Mouse (Mus musculus): ENCODE measurements at regions not wholly inside any gene's neighbourhood (a gene's known extent, or its start where the extent isn't known, plus 50 kb on each side); places are given as distances from the start of the nearest gene placed in this dataset.

DNA sequence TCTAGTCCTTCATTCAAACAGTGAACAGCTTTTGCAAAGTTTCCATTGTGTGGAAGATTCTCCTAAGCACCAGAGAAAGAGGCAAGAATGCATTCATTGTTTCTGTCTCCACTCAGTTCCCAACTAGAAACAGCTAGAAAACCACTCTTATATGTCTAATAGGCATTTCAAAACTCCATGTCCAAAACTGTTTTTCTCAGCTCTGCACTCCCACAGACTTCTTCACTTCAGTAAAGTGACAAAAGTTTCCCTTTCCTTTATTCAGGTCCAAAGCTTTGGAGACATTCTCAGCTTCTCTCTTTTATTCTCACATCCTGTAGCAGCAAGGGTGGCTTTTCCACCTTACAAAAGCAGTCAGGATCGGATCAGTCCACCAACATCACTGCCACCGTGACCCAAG, 166.0 kb downstream of the Mreg start:
- DNase-seq (ENCODE audit: low spot score in 2 of 2): no peak

DNA sequence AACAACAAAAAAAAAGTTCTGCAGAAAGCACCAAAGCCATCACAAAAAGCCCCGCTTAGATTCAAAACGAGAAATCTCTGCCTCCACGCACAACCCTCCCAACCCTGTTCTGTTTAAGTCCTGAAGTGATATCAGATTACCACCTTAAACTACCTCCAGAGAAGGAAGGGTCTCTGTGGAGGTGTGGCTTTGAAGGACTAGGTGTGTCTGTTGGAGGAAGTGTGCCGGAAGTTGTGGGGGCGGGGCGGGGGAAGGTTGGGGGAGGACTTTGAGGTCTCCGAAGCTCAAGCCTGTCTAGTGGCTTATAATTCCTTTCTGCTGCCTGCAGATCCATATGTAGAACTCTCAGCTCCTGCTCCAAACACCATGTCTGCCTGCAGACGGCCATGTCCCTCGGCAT, 173.6 kb downstream of the Mreg start:
- DNase-seq (ENCODE audit: low spot score in 2 of 2): no peak

DNA sequence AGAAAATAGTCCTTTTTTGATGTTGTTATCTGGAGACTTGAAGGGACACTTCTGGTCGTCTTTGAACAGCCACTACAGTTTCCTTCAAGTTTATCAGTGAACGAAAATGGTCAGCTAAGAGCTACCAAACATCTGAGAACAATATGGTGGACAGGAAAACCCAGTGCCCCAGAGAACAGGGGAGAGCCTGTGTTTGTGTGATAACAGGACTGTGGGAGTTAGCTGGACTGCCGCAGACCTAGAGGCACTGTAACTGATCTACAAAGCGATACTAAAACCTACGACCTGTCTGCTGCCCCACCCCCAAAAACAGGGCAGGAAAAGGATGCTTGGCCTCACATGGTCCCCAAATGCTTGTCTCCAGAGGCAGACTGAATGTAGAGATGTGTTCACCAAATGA, 175.5 kb downstream of the Mreg start:
- DNase-seq (ENCODE audit: low spot score in 2 of 2): no peak

DNA sequence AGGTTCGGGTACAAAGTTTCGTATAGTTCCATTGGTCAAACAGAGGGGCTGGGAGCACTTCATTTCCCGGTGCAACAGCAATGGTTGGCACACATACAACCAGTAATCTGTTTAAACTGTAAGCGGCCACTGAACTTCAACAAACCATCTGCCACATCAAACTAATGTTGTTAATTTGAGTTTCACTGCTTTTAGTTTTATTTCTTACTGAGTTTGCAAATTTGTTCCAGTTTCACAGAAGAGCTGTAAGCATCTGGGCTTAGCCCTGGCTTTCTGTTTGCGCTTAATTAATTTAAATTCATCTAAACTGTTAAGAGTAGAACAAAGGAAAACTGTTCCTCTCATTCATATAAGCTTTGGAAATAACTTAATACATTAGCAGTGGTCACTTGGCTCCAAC, 176.0 kb downstream of the Mreg start:
- DNase-seq (ENCODE audit: low spot score in 2 of 2): no peak

DNA sequence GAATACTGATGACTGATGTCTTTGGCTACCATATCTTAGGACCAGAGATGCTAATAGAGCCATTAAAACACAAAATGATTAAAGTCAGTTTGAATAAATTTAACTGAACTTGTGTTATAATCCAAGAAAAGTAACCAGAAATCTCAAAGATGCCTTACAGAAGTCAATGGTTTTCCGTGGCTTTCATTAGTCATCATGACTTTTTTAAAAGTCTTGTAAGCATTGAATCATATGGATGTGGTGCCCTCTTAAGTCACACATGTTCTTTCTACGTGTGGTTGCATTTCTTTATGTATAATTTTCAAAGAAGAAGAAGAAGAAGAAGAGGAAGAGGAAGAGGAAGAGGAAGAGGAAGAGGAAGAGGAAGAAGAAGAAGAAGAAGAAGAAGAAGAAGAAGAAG, 178.2 kb downstream of the Mreg start:
- DNase-seq (ENCODE audit: low spot score in 2 of 2): no peak

DNA sequence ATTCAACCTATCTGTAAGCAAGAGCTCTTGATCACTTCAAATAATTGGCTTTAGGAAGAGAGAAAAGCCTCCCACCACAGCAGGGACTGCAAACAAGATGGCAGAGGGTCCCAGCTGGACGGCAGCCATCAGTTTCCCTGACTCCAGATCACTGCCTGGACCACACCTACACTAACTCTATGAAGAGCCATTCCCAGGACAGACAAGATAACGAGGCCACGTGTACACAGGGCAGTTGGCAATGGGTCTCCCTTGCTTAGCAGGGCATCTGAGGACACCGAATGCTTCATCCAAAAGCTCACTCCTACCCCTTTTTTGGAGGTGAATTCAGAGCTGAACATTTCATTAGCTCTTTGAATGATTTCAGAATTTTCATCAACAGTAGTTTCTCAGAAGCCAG, 179.9 kb downstream of the Mreg start:
- DNase-seq (ENCODE audit: low spot score in 2 of 2): no peak

DNA sequence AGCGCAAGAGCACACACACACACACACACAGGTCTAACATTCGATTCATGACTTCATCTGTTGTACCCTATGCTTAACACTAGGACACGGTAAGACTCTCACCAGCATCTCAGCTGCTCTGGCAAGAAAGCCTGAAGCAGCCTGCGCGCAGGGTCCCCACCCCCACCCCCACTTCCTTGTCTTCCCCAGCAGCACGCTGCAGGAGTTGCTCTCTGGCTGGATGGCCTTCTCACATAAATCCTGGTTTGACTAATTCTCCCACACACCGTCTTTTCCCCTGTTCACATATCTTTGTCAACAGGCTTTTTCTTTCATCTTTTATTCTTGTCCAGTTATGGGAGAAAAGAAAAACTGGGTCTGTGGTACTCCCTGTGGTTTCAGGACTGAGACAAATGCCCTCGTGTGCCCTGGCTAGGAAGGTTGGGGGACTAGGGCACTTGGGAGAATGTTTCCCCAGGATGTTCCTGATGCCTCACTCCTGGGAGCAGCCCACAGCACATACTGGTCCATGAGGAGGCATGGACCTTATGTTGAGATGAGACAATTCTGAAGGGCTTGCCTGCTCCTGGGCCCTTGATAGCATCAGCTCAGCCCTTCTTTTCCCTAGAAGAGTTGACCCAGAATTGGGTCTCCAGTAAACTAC, 181.2 kb downstream of the Mreg start:
- no peak for DNase-seq (ENCODE audit: low spot score in 2 of 2)

DNA sequence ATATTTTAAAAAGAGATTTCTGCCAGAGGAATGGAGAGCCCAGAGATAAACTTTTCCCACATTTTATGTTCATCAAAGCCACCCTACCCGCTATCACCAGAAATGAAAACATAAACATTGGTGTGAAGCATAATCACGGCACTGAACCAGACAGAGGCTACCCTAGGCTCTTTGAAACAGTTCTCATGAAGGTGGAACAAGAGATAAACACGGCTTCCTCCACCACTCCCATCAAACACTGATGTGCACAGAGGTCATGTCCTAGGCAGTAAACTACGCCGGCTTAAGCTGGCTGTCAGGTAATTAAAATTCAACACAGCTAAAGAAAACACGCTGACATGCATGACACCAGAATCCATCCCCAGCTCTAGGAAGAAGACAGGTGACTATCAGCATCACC, 182.5 kb downstream of the Mreg start:
- no peak for DNase-seq (ENCODE audit: low spot score in 2 of 2)

DNA sequence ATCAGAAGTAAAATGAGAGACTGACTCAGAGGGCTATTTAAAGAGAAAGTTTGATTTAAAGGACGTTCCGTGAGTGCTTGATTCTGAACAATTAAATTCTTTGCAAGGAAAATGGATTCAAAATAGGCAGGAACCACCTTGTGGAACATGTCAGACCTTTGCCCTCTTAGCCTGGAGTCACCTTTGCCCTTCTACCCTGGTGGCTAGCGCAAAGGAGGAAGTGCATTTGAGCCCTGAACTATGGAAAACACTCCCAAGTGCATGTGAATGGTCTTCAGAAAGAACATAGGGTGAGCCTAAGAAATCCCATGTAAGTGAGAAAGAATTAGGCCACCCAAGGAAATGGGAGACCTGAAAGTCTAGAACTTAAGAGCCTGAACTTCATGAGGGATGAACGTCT, 185.2 kb downstream of the Mreg start:
- no peak for DNase-seq (ENCODE audit: low spot score in 2 of 2)

DNA sequence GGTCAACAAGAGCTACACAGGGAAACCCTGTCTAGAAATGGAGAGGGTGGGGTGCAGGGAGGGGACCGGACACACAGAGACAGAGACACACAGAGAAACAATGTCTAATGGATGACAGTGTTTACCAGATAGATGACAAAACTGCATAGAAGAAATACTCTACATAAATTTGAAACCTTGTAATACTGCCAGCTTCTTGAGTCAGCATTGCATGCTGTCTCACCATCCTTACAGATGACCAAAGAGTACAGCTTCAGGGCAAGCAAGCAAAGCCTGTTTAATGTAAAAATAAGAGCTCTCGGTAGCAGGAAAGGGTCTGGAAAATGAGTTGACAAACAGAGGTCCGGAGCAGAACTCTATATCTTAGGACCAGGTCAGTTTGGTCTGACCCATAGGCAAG, 189.5 kb downstream of the Mreg start:
- DNase-seq (ENCODE audit: low spot score in 2 of 2): no peak

DNA sequence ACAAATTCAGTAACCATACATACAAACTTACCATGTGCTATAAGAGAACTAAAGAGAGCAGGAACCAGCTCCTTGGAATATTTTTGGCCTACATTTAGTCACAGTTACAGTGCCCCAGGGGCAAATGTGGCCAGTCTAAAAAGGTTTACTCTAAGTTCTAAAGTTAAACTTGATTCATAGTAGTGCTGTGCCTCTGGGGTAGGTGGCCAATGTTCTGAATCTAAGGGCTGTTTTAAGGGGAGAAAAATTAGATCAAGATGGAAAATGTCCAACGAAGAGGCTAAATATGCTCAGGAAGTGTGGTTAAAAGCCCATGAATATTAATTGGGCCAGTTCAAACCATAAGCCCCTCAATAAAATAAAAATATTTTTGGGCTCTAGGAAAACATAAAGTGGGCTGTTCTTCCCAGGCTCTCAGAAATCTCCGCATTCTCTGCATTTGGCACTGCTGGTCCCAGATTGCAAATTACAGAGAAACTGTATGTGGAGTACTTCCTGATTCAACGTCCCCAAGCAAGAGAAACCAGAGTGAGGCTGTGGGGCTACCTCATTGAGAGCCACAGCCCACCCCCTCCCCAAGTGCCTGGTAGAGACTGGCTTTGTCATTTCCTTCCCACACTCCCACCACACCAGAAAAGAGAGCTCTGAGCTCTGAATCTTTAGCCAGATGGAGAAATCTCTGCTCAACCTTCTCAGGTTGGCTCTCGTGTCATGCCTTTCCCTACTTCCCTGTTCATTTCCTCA, 193.5 kb downstream of the Mreg start:
- DNase-seq (ENCODE audit: low spot score in 2 of 2): no peak

DNA sequence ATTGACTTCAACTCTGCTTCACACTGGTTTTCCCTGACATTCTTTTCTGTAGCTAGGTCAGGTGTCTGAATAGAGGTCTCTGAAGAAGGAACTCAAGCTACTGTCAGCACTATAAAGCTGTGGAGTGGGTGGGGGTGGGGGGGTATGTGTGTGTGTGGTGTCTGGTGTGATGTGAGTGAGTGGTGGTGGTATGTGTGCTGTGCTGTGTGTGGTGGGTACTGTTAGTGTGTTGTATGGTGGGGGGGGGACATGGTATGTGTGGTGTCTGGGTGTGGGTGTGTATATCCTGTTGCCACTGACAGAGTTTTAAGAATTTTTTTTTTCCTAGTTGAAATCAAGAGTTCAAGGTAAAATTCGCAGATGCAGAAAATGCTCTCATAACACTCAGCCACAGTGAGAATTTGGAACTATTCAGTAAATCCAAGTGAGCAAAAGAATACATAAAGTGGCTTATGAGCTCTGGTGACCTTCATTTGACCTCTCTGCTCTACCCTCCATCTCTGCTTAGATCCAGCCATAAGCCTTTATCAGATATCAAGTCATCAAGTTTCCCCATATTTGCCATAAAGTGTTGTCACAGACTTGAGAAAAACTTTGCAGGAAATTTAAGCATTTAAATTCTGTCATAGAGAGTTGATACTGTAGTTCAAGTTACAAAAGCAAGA, 194.2 kb downstream of the Mreg start:
- DNase-seq (ENCODE audit: low spot score in 2 of 2): no peak

DNA sequence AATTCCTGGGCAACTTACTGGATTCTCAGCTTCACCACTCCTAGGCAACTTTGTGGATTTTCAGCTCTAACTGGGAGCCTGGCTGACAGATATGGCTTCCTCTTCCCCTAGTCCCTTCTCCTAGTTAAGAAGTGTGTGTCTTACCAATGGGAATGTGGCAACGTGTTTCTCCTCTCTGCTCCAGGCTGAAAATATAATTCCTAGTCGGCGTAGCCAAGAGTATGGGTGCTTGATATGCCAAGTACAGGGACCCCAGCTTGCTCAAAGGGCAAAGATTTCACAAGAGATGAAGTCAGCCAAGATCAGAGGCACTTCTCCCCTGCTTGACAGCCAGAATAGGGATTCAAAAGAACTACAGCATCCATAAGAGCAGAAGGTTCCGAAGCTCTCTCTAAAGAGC, 196.6 kb downstream of the Mreg start:
- no peak for DNase-seq (ENCODE audit: low spot score in 2 of 2)

DNA sequence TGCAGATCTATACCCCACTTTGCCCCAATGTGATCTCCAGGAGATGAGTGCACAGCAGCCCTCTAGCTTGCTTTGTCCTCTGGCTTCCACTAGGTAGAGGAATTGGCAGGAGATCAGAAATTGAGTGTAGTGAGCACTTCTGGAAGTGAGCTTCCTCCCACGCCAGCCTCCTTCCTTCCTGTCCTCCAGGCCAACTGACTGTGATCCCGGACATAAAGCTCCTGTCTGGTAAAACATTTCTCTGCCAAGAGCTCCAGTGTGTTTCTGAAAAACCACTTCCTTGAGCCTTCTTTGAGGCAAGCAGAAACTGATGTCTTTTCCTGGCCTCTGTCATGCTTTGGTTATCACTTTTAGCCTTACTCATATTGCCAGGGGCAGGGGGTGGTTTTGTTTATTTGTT, 197.5 kb downstream of the Mreg start:
- DNase-seq (ENCODE audit: low spot score in 2 of 2): no peak

DNA sequence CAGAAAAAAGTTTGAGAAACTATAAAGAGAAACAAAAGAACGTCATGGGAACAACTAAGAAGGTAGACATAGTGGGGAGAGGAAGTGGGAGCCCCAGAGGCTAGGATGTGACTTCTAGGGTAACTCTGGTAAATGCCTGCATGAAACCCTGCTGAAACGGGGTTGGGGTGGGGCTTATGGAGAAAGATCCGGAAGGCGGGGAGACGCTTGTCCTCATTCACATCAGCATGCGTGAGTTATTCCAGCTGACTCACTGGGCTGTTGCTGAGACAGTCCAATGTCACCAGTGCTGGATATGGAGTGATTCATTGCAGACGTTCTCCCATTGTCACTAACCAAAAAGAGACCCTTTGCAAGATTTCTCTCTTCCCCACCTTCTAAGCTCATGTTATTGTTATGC, 198.2 kb downstream of the Mreg start:
- no peak for DNase-seq (ENCODE audit: low spot score in 2 of 2)

DNA sequence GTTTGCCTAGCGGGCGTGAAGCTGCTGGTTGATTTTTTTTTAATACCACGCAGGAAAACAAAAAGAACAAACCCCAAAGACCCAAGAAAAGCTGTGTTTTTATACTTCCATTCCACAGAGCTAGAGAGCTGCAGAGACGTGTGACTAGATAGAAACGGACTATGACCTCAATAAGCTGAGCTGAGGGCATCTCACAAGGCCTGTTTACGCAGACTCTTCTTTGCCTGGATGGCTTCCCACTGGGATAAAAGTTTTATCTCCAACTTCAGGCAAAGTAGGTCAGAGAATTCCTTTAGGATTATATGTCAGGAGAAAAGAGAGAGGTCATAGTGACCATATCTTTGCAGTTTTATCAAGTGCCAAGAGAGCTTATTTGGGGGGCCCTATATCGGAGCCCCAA, 199.4 kb downstream of the Mreg start:
- DNase-seq (ENCODE audit: low spot score in 2 of 2): no peak

DNA sequence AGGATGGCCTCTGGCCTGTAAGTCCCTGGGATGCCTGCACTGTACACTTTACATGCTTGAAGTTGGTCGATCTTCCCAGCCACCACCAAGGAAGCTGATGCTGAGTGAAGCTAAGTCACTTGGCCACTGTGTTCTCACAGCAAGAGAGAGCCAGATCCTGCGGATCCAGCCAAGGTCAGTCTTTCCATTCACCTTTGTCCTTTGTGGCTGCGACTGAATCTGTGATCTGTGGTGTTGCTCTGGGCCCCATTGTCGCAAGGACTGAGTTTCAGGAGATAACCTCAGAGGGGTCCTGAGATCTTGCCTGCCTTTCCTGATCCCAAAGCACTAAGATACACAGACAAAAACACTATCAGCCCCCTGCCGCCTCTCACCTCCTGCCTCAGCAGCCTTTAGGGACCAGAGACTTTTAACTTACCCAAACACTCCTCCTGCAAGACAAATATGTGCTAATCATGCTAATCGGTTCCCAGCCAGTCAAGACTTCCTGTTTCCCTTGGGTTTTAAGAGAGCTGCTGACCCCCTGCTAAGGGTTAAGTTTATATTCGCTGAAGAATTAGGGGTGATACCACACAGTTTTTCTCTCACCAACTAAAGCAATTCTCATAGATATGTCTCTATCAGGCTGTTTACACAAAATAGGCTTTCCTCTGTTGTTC, 202.7 kb downstream of the Mreg start:
- DNase-seq (ENCODE audit: low spot score in 2 of 2): no peak

DNA sequence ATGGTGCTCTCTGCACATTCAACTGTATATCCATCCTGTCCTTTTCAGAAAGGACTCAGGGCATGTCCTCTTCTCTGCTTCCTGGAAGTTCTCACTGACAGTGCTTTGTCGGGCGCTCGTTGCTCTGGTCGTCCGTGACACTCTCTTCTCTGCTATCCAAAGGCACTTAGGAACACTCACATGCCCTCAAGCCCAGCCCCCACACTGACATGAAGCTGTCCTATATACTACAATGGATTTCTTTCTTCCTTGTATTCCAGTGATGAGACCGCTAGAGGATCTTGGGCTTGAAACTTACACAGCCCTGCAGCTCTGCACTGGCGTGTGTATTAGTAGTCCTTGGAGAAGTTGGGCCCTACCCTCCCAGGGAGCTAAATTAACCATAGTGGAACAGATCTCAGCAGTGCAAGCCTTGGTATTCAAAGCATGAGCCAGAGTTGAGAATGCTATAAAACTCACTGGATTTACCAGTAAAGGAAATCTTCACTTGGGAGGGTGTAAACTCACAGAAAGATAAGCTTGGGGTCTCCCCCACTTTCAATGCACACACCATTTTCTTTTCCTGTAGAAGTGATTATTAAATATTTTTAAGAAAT, 205.3 kb downstream of the Mreg start:
- DNase-seq (ENCODE audit: low spot score in 2 of 2): no peak

DNA sequence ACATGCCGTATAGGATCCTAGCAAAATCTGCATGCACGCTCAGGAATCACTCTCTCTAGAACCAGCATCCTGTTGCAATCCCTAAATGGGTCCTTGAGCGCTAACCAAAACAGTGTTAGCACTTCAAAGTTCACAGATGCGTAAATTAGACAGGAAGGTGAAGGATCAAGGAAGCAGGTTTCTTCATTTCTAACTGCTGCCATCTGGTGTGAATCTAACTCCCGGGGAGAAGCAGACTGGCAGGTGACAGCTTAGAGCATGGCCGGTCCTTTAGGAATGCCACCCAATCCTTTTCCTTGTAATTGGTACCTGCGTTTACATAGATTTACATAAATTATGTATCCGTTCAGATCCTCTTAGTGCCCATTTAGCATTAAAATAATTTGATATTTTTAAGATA, 206.2 kb downstream of the Mreg start:
- DNase-seq (ENCODE audit: low spot score in 2 of 2): no peak

DNA sequence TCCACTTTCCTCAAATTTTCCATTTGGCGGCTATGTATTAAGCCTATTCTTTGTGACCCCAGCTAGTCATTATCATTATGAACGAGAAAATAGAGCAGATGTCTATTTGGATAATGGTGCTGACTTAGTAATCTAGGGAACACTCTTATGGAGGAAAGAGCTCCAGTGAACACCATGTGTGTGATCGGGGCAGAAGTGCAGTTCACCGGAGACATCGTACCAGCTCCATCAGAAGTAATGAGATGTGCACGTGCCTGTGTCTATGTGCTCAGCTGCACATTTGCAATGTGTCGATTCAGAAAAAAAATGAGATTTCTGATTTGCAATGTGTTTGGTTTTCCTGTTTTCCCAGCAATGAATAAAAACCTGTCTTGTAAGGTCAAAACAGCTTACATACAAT, 206.6 kb downstream of the Mreg start:
- DNase-seq (ENCODE audit: low spot score in 2 of 2): no peak

DNA sequence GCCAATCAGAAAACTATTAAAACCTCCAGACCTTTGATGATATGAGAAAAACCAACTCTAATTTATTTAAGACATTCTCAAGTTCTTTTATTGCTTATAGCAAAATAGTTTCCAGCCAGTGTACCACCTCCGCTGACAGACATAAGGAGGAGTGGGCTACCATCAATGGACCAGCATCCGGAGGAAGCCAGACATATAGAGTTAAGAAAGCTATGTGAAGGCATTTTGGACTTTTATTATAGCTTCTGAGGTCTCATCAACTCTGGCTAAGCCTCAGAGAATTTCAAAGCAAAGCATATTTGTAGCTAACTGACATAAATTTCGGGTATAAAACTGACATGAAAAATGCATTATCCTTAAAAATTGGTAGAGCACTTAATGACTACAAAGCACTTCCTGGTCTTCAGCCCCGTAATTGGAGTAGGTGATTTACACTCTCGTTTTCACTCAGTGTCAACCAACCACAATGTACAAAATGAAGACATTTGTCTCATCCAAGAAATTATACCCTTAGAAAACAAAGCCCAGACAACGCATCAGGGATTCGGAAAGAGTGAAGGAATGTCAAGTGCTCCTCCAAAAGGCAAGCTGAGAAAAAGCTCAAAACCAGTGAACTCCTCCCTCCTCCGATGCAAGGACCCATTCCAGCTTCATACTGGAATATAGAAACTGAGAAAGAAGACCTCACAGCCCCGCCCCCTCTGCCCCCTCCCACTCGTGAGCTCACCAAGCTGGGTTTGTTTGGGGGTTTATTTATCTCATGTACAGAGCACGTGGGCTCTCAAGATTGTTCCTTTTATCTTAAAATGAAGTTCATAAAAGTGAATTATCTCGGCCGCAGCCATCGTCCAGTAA, 208.5 kb downstream of the Mreg start:
- DNase-seq (ENCODE audit: low spot score in 2 of 2): no peak

All from right cerebral cortex, adult 2 months (tissue).